Mouse (Mus musculus) urinary bladder, postnatal 36 days (tissue): Measurements from ENCODE around the gene Ppm1h.

Experiments used
- DNase-seq, 2 experiments: peaks; one replicate each; pipeline ENCODE4 v3.0.0; 2022; ENCODE audit warnings: low spot score in 2 of 2, mixed read lengths in 1 of 2

Gene Ppm1h

DNA sequence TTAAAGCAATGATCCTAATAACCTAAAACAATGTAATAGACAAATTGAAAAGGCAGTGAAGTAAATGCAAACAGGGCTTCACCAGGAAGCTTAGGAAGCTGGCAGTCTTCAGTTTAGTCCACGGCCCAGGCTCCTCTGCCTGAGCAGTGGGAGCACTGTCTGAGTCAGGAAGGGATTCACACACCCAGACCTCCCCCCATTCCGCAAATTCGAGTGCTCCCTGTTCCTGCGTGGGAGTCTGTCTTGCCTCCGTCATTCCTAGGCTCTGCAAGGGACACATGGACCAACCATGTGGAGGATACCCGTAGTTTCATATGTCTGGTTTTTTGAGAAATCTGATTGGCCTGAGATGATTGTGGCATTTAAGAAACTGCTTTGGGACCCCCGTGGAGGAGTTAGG lies 67.6 kb downstream of the Ppm1h start:
- no peak for DNase-seq

DNA sequence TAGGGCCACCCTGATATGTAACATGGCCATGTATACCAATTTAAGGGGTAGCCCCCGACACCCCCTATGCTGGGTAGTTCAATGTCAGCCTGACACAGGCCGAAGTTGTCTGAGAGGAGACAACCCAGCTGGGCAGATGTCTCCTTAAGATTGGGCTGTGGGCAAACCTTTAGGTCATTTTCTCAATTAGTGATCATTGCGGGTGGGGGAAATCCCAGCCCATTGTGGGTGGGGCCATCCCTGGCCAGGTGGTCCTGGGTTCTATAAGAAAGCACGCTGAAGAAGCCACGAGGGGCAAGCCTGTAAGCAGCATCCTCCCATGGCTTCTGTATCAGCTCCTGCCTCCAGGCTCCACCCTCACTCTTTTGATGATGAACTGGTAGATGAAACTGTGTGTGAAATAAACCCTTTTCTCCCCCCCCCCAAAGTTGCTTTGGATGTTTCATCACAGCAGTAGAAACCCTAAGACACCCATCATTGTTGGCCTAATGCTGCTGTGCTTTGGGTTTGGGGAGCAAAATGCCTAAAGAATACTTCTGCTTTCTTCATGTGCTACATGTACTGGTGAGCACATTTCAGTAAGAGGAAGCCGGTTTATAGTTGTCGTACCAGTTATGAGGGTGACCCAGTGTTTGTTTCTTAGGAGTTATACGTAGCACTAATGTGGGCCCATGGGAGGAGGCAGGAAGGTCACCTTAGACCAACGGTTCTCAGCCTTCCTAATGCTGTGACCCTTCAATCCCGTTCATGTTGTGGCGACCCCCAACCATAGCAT lies 68.8 kb downstream of the Ppm1h start:
- DNase-seq, result no peak

DNA sequence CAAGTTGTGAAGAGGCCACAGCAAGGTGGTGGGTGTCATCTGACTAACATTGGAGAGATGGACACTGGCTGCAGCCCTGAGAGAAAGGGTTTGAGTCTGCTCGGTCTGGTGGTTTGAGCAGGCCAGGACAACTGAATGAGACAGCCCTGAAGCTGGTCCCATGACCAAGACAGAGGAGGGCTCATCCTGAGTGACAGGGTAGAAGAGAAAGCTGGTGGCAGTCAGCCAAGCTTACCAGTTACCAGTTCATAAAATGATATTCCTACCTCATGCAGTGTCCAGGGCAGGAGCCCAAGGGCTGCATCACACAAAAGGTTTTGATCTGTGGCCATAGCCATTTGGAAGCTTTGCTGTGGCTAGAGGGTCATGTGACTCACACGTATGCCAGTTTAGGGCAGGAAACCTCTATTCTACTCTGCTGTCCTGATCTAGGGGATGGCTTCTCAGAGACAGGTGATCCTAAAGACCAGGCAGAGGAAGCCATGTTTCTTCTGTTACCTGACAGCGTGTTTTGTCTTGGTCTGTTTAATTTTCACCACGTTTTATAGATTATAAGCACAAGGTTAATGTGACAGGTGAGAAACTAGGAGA lies 69.9 kb downstream of the Ppm1h start:
- no peak for DNase-seq

DNA sequence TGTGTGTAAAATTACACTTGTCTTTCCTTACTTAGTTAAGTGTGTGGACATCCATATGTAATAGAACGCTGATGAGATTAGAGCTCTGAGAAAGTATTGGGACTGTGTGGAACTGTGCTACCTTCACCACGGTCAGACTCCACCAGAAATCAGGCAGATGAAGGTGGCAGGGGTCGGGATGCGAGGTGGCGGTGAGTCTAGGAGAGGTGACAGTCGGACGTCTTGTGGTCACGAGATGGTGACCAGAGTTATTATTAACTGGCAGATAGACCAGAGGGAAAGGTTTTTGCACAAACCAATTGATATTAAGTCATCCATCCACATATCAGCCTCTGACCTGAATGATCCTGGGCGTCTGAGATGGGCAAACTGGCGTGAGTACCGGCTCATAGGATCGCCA lies 70.5 kb downstream of the Ppm1h start:
- DNase-seq, result no peak

DNA sequence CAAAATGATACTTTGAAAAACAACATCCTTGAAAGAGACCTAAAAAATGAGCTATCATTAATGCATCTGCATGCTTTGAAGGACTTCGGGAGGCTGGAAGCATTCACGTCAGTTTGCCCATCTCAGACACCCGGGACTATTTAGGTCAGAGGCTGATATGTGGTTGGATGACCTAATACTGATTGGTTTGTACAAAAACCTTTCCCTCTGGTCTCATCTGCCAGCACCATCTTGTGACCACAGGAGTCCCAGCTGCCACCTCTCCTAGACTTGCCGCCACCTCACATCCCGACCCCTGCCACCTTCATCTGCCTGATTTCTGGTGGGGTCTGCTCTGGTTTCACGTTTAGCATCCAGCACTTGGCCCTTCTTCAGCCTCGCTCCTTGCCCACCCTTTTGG lies 71.3 kb downstream of the Ppm1h start:
- DNase-seq, result no peak

DNA sequence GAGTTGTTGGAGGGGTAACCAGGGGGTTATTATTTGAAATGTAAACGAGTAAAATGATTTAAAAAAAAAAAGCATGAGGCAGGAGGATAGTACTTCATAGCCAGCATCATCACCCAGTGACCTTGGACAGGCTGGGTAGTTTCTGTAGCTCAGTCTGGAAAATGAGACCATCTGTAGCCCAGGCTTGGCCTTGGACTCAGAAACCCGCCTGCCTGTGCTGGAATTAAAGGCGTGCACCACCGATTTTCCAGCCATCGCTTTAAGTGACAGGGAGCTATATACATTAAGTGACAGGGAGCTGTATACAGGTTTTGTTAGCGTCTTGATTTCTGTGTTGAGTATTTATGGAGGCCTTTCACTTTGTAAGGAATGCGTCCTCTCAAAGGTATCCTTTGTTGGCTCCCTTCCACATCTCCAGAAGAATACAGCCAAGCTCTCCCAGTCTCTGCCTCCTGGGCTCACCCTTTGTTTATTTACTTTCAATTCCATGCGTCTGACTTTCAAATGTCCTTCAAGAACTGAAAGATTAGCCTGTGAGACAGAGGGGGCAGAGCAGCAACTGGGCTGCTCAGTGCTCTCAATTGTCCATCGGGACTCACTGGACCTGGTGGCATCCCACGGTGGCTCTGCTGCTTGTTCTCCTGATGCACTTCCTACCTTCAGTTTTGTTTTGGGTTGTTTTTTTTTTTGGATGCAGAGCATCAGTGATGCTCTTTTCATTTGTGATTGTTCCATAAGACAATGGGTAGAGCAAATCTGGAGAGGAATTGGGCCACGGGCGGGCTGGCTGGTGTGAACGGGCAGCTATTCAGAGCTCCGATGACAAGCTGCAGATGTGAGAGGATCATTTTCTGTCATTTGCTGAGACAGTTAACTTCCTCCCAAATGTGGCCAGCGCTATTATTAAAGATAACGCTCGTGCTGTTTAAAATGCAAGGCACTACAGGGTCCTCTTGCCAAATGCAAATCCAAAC lies 74.7 kb downstream of the Ppm1h start:
- DNase-seq, result no peak

DNA sequence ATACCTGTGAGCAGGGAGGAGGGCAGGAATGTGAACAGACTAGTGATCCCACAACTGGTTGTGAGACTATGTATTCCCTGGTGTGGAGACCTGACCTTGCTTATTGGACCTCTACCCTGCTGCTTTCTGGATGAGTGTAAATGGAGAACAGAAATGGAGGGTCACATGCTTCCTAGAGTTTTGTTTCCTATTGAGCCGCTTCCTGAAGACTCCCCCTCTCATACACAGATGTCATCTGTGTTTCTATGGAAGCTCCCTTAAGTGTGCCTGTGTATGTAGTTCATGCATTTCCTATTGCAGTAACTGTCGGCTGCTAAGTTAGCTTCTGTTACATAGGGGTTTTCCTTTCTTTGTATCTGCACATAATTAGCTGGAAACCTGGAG lies 75.4 kb downstream of the Ppm1h start:
- DNase-seq, result no peak

DNA sequence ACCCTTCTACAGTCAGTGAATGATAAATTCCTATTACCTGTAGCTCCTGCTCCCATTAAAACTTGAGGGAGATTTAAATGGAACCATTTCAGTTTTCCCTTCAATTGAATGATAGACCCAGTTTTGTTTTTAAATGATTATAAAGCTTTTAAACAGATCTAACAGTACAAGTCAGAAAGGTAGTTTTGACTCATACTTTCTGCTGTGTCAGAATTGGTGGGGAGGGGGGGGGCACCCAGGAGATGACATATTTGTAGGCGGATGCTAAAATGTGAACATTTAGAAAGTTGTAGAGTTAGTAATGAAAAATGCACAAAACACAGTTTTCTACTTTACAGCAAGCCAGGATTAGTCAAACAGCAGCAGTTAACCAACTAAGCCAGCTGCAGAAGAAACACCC lies 76.4 kb downstream of the Ppm1h start:
- no peak for DNase-seq

DNA sequence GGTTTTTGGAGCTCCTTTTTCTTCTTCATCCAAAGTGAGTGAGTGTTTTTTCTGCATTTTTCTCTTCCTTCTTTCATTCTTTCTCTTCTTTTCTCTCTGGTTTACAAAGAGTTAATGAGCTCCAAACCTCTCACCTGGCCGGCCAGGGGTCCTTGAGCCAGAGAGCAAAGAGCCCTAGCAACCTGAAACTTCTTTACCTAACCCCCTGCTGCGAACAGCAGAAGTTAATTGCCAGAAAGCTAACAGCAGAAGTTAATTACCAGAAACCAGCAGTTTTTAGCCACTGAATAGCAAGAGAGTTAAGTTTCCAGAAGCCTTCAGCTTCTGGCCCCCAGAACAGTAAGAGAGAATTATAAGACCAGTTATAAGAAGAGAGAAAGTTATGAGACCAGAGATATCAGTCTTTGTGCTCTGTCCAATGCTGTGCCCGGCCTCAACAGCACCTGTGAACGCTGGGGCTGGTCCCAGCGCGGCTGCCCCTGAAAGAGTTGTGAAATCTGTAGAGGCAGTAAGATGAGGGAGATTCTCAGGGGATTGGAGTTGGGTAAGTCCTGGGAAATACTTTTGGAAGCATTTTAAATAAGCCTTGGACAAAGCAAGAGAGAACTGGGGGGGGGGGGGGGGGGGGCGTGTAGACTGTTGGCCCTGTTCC lies 78.4 kb downstream of the Ppm1h start:
- no peak for DNase-seq

DNA sequence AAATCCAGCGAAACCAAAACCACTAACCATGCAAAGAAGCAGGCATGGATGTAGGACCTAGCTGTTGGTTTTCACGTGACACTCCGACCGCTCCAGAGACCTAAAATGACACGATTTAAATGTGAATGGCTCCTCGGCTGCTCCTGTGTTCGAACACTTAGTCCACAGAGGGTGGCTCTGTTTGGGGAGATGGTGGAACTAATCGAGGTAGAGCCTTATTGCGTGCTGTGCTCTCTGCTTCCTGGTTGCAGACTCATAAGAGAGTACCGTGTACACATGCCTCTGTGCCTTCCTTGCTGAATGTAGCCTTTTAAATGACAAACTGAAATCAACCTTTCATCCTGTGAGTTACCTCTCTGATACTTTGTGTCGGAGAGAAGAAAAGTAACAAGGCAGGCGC lies 79.2 kb downstream of the Ppm1h start:
- no peak for DNase-seq

DNA sequence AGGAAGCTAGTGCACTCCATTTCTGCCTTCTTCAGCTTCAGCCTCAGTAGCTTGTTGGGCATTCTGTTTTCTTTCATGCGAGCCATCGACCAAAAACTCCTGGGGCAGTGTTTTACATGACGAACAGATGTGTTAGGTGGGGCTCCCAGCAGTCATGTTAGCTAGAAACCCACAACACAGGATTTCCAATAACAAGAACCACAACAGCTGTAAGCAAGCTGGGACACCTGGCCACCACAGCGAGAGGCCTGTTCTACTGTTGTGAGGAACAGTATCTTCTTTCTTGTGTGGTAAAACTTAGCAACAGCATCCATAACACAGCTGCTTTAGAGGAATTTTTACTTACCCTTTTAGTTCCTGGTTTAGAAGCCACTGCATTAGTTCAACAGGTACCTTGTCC lies 79.8 kb downstream of the Ppm1h start:
- no peak for DNase-seq

DNA sequence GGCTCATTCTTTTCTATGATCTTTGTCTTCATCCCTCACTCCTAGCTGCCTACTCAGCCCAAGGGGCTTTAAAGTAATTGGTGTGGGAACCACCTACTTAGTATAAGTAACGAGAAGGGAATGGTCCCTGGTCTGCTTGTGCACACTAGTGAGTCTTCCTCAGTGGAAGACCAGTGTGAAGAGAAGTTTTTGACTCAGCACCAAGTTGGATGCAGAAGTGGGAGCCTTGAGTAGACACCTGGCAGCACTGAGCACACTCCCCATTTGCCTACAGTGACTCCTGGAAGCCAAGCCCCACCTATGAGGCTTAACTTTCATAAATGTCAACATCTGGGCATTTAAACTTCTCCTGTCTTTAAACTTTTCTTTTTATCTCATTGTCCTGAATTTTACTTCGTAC lies 81.2 kb downstream of the Ppm1h start:
- DNase-seq, result no peak

DNA sequence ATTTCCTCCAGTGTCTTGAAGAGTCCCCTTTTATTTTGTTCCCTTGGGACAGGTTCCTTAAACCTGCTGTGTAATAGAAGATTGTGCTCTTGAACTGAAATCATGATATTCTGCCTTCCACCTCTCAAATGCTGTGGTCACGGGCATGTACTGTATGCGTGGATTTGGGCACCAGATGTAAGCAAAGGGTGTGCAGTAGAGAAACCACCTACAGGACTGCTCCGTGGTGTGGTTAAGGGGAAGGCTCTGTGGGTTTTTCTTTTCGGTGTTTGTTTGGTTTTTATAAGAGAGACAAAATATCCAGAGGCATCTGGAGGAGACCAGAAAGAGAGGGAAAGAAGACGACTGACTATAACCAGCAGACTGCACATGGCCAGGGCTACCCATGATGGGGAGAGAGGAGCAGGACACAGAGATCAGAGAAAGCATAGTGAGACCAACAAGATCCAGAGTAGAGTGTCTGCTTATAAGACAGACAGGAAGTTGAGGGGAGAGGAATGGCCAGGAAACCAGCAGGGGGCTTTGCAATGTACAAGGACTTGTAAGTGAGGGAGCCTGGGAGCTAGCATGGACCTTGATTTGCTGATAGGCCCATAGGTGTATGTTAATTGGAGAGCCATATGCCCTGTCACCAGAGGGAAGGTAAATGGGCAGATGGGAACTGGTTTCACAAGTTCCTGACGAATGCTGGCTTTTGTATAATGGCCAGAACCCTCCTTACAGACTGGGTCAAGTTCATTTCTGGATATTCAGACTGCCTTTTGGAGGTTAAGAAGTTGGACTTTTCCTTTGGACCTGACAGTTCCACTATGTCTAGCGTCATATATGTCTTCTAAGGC lies 82.1 kb downstream of the Ppm1h start:
- no peak for DNase-seq

DNA sequence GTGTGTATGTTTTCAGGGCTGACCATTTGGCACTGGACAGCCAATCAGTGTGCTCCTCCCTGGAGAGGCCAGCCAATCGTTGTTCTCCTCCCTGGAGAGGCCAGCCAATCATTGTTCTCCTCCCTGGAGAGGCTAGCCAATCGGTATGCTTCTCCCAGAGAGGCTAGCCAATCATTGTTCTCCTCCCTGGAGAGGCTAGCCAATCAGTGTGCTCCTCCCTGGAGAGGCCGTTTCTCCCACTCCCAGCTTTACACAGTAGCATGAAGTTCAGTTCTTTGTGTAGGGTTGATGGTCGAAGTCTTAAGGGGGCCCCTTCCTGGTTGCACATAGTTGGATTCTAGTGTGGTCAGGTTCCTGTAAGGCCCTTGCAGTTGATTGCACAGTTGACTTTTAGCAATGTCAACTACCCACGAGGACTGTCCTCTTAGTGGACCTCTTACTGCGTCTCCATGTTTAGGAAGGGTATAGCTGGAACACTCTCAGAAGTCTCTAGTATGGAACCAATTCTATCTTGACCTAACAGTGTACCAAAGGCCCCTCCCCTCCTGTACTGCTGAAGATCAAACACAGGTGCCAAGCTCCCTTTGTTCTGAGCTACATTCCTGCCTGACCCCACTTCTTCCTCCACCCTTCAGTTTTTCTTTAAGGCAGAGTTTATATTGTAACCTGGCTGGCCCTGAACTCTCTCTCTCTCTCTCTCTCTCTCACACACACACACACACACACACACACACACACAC lies 84.4 kb downstream of the Ppm1h start:
- no peak for DNase-seq

DNA sequence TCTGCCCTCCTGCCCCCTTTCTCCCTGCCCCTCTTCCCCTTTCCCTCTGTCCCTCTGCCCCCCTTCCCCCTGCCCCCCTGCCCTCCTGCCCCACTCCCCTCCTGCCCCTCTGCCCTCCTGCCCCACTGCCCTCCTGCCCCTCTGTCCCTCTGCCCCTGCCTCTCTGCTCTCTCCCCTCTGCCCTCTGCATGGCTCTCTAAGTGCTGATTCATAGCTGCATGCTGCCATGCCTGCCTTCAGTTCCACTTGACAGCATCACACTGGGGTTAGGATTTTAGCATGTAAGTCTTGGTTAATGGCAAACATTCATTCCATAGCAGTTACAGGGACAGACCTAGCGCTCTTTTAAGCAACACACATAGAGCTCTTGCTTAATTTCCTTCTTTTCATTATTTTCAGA lies 85.0 kb downstream of the Ppm1h start:
- DNase-seq, result no peak

DNA sequence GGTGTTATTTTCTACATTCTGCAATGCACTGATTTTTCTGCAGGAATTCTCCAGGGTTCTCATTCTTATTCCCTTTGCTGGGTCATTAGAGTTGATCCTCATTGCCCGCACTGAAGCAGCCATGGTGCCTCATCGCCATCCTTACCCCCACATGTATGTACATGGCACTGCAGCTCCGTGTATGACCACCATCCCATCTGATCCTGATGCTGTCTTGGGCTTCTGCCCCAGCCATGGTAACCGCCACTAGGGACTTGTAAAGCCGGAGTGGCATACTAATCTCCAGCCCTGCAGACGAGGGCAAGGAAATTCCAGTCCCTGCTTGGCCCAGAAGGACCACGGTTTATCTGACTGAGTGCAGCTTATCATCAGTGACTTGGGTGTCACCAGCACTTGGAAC lies 86.1 kb downstream of the Ppm1h start:
- DNase-seq, result no peak

DNA sequence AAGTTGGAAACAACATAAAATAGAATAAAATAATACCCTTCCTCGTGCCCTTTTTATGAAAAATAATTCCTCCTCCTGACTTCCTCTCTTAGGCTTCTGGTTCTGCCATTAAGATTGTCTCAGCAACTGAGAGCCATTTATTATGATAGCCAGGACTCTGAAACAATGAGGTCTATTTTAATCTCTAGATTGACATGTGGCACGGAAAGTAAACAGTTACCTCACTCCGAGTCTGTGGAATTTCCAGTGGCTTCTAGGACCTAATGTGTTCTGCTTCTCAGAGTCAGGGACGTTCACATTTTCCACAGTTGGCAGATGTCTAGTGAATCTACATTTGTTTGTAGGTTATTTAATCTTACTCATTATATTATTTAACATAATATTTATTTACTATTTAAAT lies 87.0 kb downstream of the Ppm1h start:
- no peak for DNase-seq

DNA sequence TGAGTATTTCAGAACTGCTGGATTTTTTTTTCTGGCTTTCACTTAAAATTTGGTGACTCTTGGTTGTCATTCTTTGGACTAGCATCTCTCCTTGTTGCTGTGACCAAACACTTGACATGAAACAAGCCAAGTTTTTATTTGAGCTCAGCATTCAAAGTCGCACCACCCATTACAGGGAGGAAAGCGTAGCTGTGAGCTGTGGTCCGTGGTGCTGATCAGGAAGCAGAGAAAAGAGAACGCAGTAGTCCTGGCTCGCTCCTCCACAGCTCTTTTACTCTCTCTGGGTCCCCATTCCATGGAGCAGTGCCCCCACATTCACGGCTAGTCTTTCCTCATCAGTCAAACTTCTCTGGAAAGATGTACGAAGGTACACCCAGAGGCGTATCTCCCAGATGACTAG lies 87.4 kb downstream of the Ppm1h start:
- no peak for DNase-seq

DNA sequence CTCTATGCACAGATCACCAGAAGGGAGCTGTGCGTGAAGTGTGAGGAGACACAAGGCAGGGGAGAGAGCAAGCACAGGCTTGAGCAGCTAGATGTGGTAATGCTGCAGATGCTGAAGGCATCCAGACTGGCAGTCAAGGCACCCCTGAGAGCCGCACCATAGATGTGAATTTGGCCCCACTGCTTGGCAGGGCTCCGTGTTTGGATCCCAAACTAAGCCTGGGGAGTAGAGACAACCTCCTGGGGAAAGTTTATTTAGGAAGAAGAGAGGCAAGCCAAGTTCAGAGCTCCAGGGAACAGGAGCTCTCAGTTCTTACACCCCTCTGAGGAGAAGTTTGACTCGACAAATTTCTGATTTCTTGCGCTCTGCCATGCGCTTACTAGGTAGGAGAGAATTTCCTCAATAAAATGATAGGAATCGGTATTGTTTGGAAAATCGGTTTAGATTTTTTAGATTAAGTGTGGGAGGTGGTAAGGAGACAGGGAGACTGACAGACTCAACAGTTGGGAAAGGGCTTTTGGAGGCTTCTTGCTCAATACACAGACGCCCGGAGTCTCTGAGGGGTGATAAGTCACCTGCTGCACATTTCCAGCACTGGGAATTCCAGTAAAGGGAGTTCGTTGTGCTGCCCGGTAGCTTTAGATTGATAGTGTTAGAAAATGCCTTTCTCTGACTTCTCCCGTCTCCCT lies 89.8 kb downstream of the Ppm1h start:
- peak in 1 of 2 experiments; percentile 38 for DNase-seq

DNA sequence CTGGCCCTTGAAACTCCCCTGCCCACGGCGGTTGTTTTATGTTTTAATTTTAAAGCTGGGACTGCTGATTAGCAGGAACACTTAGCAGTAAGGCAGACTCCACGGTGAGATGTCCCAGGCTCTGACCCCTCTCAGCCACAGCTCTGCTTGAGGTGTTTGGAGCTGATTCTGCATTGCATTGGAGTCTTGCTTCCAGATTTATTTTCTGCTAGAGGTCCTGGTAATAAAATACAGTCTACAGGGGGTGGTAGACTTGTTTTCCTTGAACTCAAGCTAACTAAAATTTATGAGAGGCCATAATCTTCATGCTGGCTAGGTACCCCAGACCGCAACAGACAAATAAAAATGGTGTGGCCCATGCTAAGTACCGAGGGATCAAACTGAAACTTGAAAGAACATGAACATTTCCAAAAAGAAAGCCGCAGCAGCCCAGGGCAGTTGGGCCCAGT lies 90.4 kb downstream of the Ppm1h start:
- DNase-seq, result no peak
